In genomic region chr14:36952142-36952541, GRCm38 (mm10) we compare ENCODE assay signal across 10 mouse cellular contexts. TPM values are rescaled to one million over a fixed set of nuclear protein-coding genes. Genes with fewer than 3 reads are reported as not detected.
DNase-seq lines count a peak whose midpoint lies in the region; ATAC-seq and TF ChIP-seq lines count a peak whose summit lies in the region.
"Had no signal": no experiment of that assay in that cellular context is flagged by ENCODE, and none has a peak within 500 bp of the region (broad histone marks: within the 10 kb centered on the region; RNA-seq: fewer than 3 reads in every experiment).

No protein-coding gene starts in this region.

- no peaks in the 10 kb centered on the region for H3K36me3 ChIP-seq in kidney, adult 2 months (ENCODE audit: control insufficient read depth, insufficient read depth, low read length)
- H3K36me3 ChIP-seq in hindbrain, embryonic 13.5 days: peaks cover 7% of the 10 kb centered on the region; the same call in 1 of the 2 replicates
- H3K36me3 ChIP-seq: embryonic facial prominence, embryonic 15.5 days; liver, embryonic 15.5 days had no signal

- peak; percentile 63 for TF ChIP-seq CTCF in kidney, adult 2 months (conservative IDR thresholded peaks at IDR 0.05; ENCODE audit: insufficient read depth, insufficient read length, low read depth, low read length)

- H3K4me1 ChIP-seq in kidney, adult 2 months (ENCODE audit: control insufficient read depth, insufficient read depth, low read length): peaks cover 7% of the 10 kb centered on the region; the same call in 1 of the 2 replicates
- peaks cover 10% of the 10 kb centered on the region for H3K4me1 ChIP-seq in hindbrain, embryonic 13.5 days (replicated peaks)
- H3K4me1 ChIP-seq: embryonic facial prominence, embryonic 15.5 days had no signal

- no peak overlapping the region for H3K9ac ChIP-seq in hindbrain, embryonic 13.5 days
- H3K9ac ChIP-seq: embryonic facial prominence, embryonic 15.5 days; liver, embryonic 15.5 days had no signal

- peak; percentile 54 for DNase-seq in kidney, adult 2 months
- DNase-seq in kidney, adult 18-20 months: no peak
- peak; percentile 72 for DNase-seq in ES-CJ7 (ENCODE audit: low read depth, low spot score)
- DNase-seq in cerebellum, postnatal 10 days: peak; percentile 42 to 59
- DNase-seq in lung, postnatal 25 days (ENCODE audit: low spot score): peak; percentile 53
- no peak for DNase-seq in yolk sac, embryonic 10.5 days (ENCODE audit: low spot score)
- DNase-seq in urinary bladder, postnatal 25 days (ENCODE audit: low spot score): no peak

- TF ChIP-seq POLR2A in kidney, adult 2 months (IDR thresholded peaks at IDR 0.05; ENCODE audit: low read depth, low read length): no peak

- no peak overlapping the region for H3K4me3 ChIP-seq in kidney, adult 2 months (ENCODE audit: insufficient read depth, low read depth, low read length)
- H3K4me3 ChIP-seq in hindbrain, embryonic 13.5 days: no peak overlapping the region
- H3K4me3 ChIP-seq: embryonic facial prominence, embryonic 15.5 days; liver, embryonic 15.5 days had no signal

- no peaks in the 10 kb centered on the region for H3K9me3 ChIP-seq in hindbrain, embryonic 13.5 days
- H3K9me3 ChIP-seq: embryonic facial prominence, embryonic 15.5 days; liver, embryonic 15.5 days had no signal

- ATAC-seq in hindbrain, embryonic 13.5 days (ENCODE audit: low FRiP score): peak; percentile 40; the same call in 1 of the 2 replicates

- H3K27me3 ChIP-seq in kidney, adult 2 months (replicated peaks; ENCODE audit: control insufficient read depth, insufficient read depth, low read length): no peaks in the 10 kb centered on the region
- no peaks in the 10 kb centered on the region for H3K27me3 ChIP-seq in hindbrain, embryonic 13.5 days
- H3K27me3 ChIP-seq: embryonic facial prominence, embryonic 15.5 days; liver, embryonic 15.5 days had no signal

- WGBS in kidney, adult 2 months: 10% methylated on average over 2 of the region's 2 CpGs
- 36% methylated on average over 2 of the region's 2 CpGs for WGBS in hindbrain, embryonic 13.5 days

- H3K27ac ChIP-seq in kidney, adult 2 months (ENCODE audit: insufficient read depth, low read depth, low read length): no peak overlapping the region
- no peak overlapping the region for H3K27ac ChIP-seq in hindbrain, embryonic 13.5 days
- H3K27ac ChIP-seq: embryonic facial prominence, embryonic 15.5 days; liver, embryonic 15.5 days had no signal

- no peak overlapping the region for H3K4me2 ChIP-seq in hindbrain, embryonic 13.5 days
- H3K4me2 ChIP-seq: embryonic facial prominence, embryonic 15.5 days; liver, embryonic 15.5 days had no signal

RNA-seq across cellular contexts. Expression of gene Ccser2, which starts 16.4 kb away (rescaled TPM):
- 74.9 and 75.0 TPM in 2 replicates for polyA plus RNA-seq in kidney, adult 2 months (2012; rRNA removed)
- 84.1 and 85.5 TPM in 2 replicates for polyA plus RNA-seq in hindbrain, embryonic 13.5 days (2015; fragmentation: Nextera tagmentation; extraction: Ambion mirVana)

Comparison
In these comparisons a context has a peak if more than half of its experiments do, and no peak if none do; other contexts are left out.
1. DNase-seq: peak in kidney, adult 2 months (single experiment), ES-CJ7 (single experiment), cerebellum, postnatal 10 days (2 of 2) and lung, postnatal 25 days (single experiment); none in kidney, adult 18-20 months (single experiment), yolk sac, embryonic 10.5 days (single experiment) and urinary bladder, postnatal 25 days (single experiment).